13 mouse cellular contexts compared by ENCODE assay signal in the genomic region with DNA sequence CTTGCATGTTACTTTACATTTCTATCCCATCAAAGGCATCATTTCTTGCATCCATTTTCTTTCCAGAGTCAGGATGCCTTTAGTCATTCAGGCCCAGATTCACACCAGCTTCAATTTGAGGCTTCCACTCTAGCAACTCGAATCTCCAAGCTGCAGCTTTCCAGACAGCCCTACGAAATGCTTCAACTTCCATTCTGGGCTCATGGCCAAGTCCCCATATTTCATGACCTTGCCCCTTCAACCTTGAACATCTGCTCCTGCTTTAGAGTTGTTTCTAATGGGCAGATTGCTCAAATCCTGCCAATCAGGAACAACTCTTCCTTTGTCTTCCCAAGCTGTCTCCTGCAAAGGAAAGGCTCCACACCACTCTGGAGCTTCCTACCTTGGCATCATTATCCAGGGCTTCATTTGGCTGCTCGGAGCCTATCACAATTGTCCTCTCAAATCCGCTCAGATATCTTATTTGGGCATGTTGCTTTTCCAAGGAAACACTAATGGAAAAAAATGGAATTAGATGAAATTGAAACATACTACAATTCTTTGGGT.
DNase-seq lines count a peak whose midpoint lies in the region; ATAC-seq lines count a peak whose summit lies in the region.
"Had no signal": no experiment of that assay in that cellular context is flagged by ENCODE, and none has a peak within 500 bp of the region (broad histone marks: within the 10 kb centered on the region; RNA-seq: fewer than 3 reads in every experiment).

No protein-coding gene starts in this region.

- no peak overlapping the region for H3K4me3 ChIP-seq in hindbrain, embryonic 14.5 days (replicated peaks; ENCODE audit: low read length)
- no peak overlapping the region for H3K4me3 ChIP-seq in hindbrain, embryonic 16.5 days (ENCODE audit: low read length)
- no peak overlapping the region for H3K4me3 ChIP-seq in midbrain, embryonic 14.5 days (replicated peaks; ENCODE audit: low read depth, low read length)
- no peak overlapping the region for H3K4me3 ChIP-seq in midbrain, embryonic 11.5 days (ENCODE audit: low read depth, low read length)
- H3K4me3 ChIP-seq: layer of hippocampus, adult 2 months; limb, embryonic 12.5 days; megakaryocyte, embryonic 14.5 days; neural tube, embryonic 12.5 days had no signal

- ATAC-seq in hindbrain, embryonic 14.5 days (ENCODE audit: low FRiP score): no peak
- ATAC-seq in hindbrain, embryonic 16.5 days: no peak
- no peak for ATAC-seq in midbrain, embryonic 14.5 days (ENCODE audit: low FRiP score, low TSS enrichment)
- no peak for ATAC-seq in midbrain, embryonic 11.5 days (ENCODE audit: low FRiP score)
- no peak for ATAC-seq in activated CD4-positive, CD25-positive, alpha-beta regulatory T cell, adult 4 months

- H3K27ac ChIP-seq in hindbrain, embryonic 14.5 days: no peak overlapping the region
- H3K27ac ChIP-seq in hindbrain, embryonic 16.5 days (ENCODE audit: low read depth, low read length): no peak overlapping the region
- H3K27ac ChIP-seq in midbrain, embryonic 14.5 days (replicated peaks; ENCODE audit: low read depth, low read length): no peak overlapping the region
- H3K27ac ChIP-seq in midbrain, embryonic 11.5 days (ENCODE audit: low read depth, low read length): no peak overlapping the region
- H3K27ac ChIP-seq: layer of hippocampus, adult 2 months; limb, embryonic 12.5 days; neural tube, embryonic 12.5 days had no signal

- WGBS in hindbrain, embryonic 14.5 days: 53% methylated on average over 4 of the region's 4 CpGs
- WGBS in hindbrain, embryonic 16.5 days: 56% methylated on average over 4 of the region's 4 CpGs
- 73% methylated on average over 4 of the region's 4 CpGs for WGBS in midbrain, embryonic 14.5 days
- WGBS in midbrain, embryonic 11.5 days: 78% methylated on average over 4 of the region's 4 CpGs

- H3K9ac ChIP-seq in hindbrain, embryonic 14.5 days: no peak overlapping the region
- H3K9ac ChIP-seq in hindbrain, embryonic 16.5 days (ENCODE audit: low read depth, low read length): no peak overlapping the region
- no peak overlapping the region for H3K9ac ChIP-seq in midbrain, embryonic 14.5 days (replicated peaks; ENCODE audit: low read length)
- no peak overlapping the region for H3K9ac ChIP-seq in midbrain, embryonic 11.5 days (ENCODE audit: low read length)
- H3K9ac ChIP-seq: limb, embryonic 12.5 days; neural tube, embryonic 12.5 days had no signal

- H3K4me2 ChIP-seq in hindbrain, embryonic 14.5 days (replicated peaks): no peak overlapping the region
- no peak overlapping the region for H3K4me2 ChIP-seq in hindbrain, embryonic 16.5 days (ENCODE audit: low read length)
- no peak overlapping the region for H3K4me2 ChIP-seq in midbrain, embryonic 14.5 days (ENCODE audit: low read length)
- no peak overlapping the region for H3K4me2 ChIP-seq in midbrain, embryonic 11.5 days
- H3K4me2 ChIP-seq: limb, embryonic 12.5 days; neural tube, embryonic 12.5 days had no signal

- peak; percentile 52 for DNase-seq in hindbrain, embryonic 14.5 days (ENCODE audit: low spot score)
- DNase-seq in midbrain, embryonic 14.5 days: peak; percentile 31
- no peak for DNase-seq in midbrain, embryonic 11.5 days (ENCODE audit: low spot score, missing footprints)
- DNase-seq in embryo, embryonic 11.5 days (ENCODE audit: low read depth, low spot score): peak; percentile 23
- DNase-seq in lung, postnatal 10 days: peak; percentile 33
- DNase-seq in spleen, postnatal 14 days (ENCODE audit: low spot score in 2 of 2): no peak
- DNase-seq: cerebellum, adult 18-20 months had no signal

- no peaks in the 10 kb centered on the region for H3K27me3 ChIP-seq in hindbrain, embryonic 14.5 days (ENCODE audit: control insufficient read depth, insufficient read depth, low read length)
- no peaks in the 10 kb centered on the region for H3K27me3 ChIP-seq in hindbrain, embryonic 16.5 days (replicated peaks; ENCODE audit: control insufficient read depth, insufficient read depth, low read length)
- H3K27me3 ChIP-seq in midbrain, embryonic 14.5 days (ENCODE audit: control insufficient read depth, insufficient read depth, low read length): no peaks in the 10 kb centered on the region
- H3K27me3 ChIP-seq in midbrain, embryonic 11.5 days (ENCODE audit: control insufficient read depth, insufficient read depth, low read length): no peaks in the 10 kb centered on the region
- H3K27me3 ChIP-seq: limb, embryonic 12.5 days; megakaryocyte, embryonic 14.5 days; neural tube, embryonic 12.5 days had no signal

- H3K4me1 ChIP-seq in hindbrain, embryonic 14.5 days (replicated peaks; ENCODE audit: control insufficient read depth, insufficient read depth, low read length): no peaks in the 10 kb centered on the region
- H3K4me1 ChIP-seq in hindbrain, embryonic 16.5 days (ENCODE audit: control insufficient read depth, insufficient read depth, low read depth, low read length): no peaks in the 10 kb centered on the region
- no peaks in the 10 kb centered on the region for H3K4me1 ChIP-seq in midbrain, embryonic 14.5 days (ENCODE audit: control insufficient read depth, insufficient read depth, low read length)
- H3K4me1 ChIP-seq in midbrain, embryonic 11.5 days (ENCODE audit: control insufficient read depth, insufficient read depth, low read length): no peaks in the 10 kb centered on the region
- H3K4me1 ChIP-seq: megakaryocyte, embryonic 14.5 days; neural tube, embryonic 12.5 days had no signal

- H3K9me3 ChIP-seq in hindbrain, embryonic 14.5 days (ENCODE audit: control insufficient read depth, low read length): no peaks in the 10 kb centered on the region
- H3K9me3 ChIP-seq in hindbrain, embryonic 16.5 days (ENCODE audit: control insufficient read depth, low read length): no peaks in the 10 kb centered on the region
- no peaks in the 10 kb centered on the region for H3K9me3 ChIP-seq in midbrain, embryonic 14.5 days (ENCODE audit: control insufficient read depth, low read length)
- H3K9me3 ChIP-seq in midbrain, embryonic 11.5 days (ENCODE audit: control insufficient read depth, low read length): no peaks in the 10 kb centered on the region
- H3K9me3 ChIP-seq: limb, embryonic 12.5 days; megakaryocyte, embryonic 14.5 days; neural tube, embryonic 12.5 days had no signal

- no peaks in the 10 kb centered on the region for H3K36me3 ChIP-seq in hindbrain, embryonic 14.5 days (replicated peaks; ENCODE audit: control insufficient read depth, insufficient read depth)
- H3K36me3 ChIP-seq in hindbrain, embryonic 16.5 days (ENCODE audit: control insufficient read depth, insufficient read depth, low read length): no peaks in the 10 kb centered on the region
- H3K36me3 ChIP-seq in midbrain, embryonic 14.5 days (ENCODE audit: control insufficient read depth, insufficient read depth, low read length): no peaks in the 10 kb centered on the region
- no peaks in the 10 kb centered on the region for H3K36me3 ChIP-seq in midbrain, embryonic 11.5 days (ENCODE audit: control insufficient read depth, insufficient read depth, low read length)
- H3K36me3 ChIP-seq: limb, embryonic 12.5 days; neural tube, embryonic 12.5 days had no signal

Comparison
In these comparisons a context has a peak if more than half of its experiments do, and no peak if none do; other contexts are left out.
1. DNase-seq: peak in hindbrain, embryonic 14.5 days (single experiment), midbrain, embryonic 14.5 days (single experiment), embryo, embryonic 11.5 days (single experiment) and lung, postnatal 10 days (single experiment); none in midbrain, embryonic 11.5 days (single experiment) and spleen, postnatal 14 days (0 of 2).